Mouse (Mus musculus): ENCODE data around the gene Rtn4. TPM values are rescaled to one million over a fixed set of nuclear protein-coding genes. Genes with fewer than 3 reads are reported as not detected.

Gene Rtn4
- total RNA-seq, 2 experiments from 2014 or later: 293 to 303 TPM

DNA sequence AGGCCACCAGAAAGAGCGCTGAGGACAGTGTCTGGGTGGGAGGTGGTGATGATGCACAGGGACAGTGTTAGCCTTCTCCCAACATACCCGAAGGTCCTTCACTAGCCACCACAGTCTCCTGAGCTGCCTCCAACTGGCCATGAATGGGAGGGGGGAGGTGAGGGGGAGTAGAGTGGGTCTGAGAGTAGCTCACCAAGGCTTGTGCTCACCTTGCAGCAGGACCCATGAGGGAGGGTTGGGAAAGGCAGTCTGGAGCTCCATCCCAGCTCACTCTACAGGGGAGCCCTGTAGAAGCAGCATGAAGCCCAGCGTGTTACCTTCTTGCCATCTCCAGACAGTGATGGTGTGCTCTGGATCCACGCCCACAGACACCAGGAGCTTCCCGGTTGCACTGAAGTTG is 65.9 kb downstream of the Rtn4 start:
- DNase-seq (ENCODE audit: low spot score in 2 of 2): no peak

DNA sequence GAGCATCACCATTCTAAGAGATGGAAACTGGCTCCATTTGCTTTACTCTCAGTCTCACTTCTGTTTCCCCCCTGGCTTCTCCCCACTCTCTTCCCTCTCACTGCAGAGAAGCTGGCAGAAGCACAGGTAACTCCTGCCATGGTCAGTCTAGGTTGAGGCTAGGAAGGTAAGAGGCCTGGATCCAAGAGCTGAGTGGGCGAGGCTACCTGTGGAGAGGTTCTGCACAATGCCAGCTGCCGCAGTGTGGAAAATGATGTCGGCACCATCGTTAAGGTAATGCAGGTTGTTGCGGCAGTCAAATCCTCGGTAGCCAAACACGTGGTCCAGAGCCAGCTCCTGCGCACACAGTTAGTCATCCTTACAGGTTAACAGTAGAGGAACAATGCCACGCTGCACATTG is 68.6 kb downstream of the Rtn4 start:
- no peak for DNase-seq (ENCODE audit: low spot score in 2 of 2)

DNA sequence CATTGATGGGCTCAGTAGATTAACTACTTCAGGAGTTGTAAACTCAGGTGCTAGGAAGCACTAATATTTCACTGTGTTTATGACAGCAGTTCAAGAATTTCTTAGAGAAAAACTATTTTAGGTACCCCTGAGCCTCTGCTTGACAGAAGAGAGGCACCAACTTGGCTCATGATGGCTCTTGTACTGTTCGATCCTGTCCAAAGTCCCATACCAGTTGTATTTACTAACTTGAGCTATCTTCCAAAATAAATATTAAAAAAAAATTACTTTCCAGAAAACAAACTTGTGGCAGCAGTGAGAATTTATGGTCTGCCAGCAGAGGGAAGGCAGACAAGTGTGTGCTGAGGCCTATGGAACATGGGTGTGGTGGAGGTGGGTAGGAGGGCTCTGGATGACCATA is 70.0 kb downstream of the Rtn4 start:
- no peak for DNase-seq (ENCODE audit: low spot score in 2 of 2)

DNA sequence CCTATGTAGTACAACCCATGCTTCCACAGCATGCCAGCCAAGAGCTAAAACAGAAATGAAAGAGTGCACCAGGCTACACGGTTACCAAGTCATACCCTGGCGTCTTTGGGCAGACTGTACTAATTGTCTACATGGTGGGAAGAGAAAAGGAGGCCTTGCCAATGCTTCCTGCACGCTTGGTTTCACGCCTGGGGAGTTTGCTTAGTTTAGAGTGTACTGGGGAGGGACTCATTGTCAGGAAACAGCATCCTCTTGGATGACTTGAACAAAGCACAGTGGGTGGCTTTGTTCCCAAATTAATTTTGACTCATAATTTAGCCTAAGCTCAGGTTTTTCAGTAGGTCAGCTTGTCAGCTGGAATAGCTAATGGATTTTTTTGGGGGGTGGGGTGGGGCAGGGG is 72.3 kb downstream of the Rtn4 start:
- no peak for DNase-seq (ENCODE audit: low spot score in 2 of 2)

DNA sequence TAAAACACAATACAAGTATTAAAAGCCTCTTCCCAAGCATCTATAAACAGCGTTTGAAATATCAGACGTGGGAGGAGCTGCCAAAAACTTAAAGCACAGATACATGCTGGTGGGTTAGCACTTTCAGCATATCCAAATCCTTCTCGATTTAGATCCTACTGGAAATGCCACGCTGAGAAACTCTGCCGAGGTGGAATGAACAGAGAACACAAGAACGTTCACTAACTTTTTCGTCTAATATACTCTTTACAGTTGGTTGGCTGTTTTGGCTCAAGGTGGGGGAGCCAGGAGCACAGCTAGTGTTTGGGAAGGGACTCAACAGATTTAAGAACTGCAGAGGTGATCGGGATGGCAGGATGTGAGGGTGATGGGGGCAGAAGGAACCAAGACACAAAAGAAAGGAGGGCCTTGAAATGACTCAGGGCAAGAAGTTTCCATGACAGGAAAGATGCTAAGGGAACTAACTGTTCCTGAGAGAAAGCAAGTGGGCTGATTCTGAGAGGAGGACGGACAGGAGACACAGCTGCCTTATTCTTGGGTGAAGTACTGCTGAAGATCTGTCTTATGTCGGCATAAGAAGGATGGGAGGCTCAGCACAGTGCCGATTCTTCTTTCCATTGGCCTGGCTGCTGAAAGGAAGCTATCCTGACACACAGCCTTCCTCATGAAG is 73.7 kb downstream of the Rtn4 start:
- DNase-seq (ENCODE audit: low spot score in 2 of 2): no peak

DNA sequence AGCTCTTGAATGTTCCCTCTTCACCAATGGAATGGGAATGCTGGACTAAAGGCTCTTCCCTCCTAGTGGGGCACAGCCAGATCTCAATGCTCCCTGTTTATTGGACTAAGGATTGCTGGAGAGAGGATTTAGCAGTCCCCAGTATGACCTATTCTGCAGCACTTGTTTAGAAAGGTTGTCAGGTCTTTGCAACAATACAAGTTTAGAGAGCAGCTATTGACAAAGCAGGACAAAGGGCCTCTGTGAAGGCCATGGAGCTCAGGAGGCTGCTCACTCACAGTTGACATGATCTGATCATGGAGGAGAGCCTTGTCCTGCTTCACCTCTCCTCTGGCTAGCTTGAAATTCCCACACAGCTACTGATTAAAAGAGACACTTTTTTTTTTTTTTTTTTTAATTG is 75.8 kb downstream of the Rtn4 start:
- no peak for DNase-seq (ENCODE audit: low spot score in 2 of 2)

DNA sequence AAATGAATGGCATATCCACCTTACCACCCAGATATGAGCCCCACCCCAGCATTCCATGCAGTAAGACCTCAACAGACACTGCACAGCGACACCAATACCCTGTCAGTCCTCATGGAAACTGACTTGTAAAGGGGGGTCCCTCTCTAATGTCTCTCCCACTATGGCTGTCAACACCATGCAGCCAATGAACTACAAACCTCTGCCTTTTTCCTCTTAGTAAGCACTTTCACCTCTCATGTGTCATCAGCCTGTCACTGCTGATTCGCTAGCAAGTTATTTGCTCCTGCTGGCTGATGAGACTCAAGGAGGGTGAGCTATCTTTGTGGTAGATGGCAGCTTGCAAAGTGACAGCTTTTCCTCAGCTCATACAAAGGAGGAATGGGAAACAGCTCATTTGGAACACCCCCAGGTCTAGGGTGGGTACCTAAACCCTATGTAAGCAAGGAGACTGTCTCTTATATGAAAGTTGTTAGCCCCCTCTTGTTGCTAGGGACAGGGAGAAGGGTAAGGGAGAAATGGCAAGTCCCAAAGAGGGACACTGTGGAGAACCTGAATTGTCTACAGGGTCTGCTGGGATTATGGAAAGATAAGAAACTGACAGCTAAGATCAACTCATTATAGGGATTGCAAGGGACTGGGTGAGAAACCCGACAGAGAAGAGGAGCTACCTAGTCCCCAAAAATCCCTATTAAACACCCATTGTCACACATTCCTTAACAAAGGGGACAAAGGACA is 78.1 kb downstream of the Rtn4 start:
- DNase-seq (ENCODE audit: low spot score in 2 of 2): no peak

DNA sequence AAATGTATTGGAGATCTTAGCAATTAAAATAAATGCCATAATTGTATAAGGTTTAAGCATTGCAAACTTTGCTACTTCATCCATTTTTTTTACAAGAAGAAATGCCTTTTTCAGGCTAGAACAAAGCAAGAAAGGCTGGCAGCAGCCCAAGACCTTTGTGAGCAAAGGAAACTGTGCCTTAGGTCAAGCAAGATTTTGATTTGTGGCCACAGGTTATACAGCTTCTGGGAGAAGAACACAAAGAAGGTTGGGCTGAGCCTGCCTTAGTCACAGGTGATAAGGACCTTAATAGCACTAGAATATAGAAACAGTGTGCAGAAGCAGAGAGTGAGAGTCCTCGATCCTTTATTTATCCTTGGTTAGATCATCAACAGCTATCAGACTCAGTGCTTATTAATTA is 79.5 kb downstream of the Rtn4 start:
- no peak for DNase-seq (ENCODE audit: low spot score in 2 of 2)

DNA sequence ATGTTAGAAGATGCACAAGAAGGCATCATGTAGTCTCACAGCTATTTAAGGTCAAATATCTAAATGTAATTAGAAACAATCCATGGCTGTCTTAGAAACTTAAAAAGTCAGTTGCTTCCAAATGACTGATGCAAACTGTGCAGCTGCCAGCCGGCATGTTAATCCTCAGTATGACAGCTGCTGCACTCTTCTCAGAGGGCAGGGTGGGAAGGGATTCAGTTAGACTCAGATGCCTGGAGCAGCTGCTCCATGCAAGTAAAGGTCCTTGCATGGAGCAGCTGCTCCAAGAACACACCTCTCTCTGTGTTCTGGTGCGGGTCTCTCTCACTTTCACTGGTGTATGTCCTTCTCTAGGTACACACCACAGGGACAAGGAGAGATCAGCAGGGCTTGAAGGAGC is 81.5 kb downstream of the Rtn4 start:
- no peak for DNase-seq (ENCODE audit: low spot score in 2 of 2)

DNA sequence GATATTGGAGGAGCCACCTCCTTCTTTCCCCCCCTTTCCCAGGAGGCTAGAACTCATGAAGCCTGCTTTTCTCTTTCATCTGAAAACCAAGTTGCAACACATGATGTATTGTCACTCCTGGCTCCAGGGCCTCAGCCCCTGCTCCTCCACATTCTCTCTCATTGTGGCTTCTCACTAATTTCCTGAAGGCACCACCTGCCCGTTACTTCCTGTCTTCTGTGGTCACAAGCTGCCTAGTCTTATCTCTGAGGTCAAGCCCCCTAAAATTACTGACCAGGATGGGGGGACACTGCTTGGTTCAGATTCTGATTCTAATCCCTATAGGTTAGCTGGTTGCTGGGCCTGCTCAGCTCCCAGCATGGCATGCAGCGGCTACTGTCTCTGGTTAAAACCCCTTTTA is 82.0 kb downstream of the Rtn4 start:
- DNase-seq (ENCODE audit: low spot score in 2 of 2): no peak

DNA sequence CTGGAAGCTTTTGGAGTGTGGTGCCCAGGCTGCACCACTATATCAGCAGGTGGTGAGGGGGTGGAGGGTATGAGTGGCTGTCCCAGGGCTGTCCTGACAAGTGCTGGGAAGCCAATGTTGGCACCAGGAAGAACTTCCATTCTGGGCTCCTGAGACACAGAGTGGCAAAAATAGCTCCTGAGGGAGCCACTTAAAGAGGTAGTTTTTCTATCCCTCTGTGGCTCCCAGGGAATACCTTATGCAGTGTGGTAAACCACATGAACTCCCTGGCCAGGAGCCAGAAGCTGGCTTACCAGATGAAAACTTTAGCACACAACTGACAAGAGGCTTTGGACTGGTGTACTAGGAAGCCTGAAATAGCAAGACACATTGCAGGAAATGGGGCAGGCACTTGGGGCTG is 85.2 kb downstream of the Rtn4 start:
- DNase-seq (ENCODE audit: low spot score in 2 of 2): no peak

DNA sequence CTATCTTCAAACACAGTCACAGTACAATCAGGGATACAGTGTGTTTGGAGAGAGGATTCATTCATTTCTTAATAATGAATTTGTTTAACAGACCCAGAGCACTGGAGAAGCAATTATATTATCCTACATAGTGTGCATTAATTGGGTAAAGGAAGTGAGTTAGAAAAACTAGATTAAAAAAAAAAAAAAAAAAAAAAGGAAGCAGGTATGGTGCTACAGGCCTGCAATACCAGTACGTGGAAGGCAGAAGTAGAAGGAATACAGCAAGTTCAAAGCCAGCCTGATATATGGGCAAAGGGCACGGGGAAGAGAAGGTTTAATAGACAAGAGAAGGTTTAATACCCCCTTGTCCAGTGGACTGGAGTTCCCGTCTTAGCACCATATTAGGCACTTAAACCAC is 86.2 kb downstream of the Rtn4 start:
- no peak for DNase-seq (ENCODE audit: low spot score in 2 of 2)

DNA sequence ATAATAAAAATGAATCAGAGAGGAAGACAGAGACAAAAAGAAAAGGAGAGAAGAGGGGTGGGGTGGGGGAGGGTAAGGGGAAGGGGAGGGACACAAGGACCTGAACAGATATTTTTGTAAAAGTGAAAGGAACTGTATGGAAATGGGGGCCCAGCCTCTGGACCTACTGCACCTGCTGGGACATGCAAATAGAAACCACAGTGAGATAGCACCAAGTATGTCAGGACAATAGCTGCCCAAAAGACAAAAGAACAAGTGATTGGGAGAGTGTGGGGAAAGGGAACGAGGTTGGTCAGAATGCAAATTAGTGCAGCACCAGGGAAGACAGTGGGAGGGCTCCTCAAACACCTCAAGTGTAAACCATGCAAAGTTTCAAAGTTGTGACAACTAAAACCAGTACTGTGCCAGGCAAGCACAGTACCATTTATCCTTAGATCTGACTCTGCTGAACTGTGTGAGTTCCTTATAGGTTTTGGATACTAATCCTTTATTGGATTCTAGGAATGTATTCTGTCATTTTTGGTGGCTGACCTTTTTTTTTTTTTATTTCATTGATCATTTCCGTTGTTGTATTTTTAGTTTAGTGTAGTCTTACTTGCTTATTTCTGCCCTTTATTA is 86.8 kb downstream of the Rtn4 start:
- DNase-seq (ENCODE audit: low spot score in 2 of 2): no peak

DNA sequence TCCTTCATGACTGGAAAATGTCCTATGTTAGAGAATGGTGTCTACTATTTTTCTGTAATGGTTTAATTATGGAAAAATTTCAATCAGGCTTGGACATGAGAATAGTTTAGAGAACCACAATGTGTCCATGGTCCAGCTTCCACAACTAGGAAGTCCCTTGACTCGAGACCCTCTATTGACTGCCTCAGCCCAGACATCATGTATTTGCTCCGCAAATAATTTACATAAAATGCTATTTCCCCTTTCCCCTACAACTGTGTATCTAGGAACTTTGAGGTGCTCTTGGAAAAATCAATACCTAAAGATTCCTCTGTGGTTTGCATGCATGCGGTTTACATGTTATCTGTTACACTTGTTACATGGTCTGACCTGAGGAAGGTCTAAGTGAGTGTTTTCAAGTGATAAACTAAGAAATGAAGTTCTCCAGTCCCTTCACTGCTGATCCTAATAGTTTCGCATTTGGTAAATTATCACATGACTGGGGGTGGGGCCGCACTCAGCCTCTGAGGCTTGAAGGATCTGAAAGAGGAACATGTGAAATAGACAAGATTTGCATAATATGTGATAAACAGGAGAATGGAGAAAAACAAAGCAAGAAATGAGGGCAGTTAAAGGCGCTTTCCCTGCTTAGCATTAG is 94.0 kb downstream of the Rtn4 start:
- no peak for DNase-seq (ENCODE audit: low spot score in 2 of 2)

DNA sequence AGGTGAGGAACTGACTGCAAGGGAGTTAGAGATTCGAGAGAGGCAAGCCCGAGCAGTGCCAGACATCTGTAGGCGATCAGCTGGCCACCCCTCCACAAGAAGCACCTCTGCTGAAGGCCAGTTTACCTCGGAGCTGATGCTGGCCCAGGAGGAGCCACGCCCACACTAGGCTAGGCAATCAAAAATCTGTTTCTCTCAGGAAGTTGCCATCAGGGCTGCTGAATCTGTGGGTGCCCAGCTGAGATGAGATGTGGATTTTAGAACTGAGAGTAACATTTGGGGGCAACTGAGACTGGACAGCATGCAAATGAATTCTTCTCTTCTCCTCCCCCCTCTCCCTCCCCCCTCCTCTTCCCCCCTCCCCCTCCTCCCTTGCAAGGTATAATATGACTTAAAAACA is 94.7 kb downstream of the Rtn4 start:
- no peak for DNase-seq (ENCODE audit: low spot score in 2 of 2)

DNA sequence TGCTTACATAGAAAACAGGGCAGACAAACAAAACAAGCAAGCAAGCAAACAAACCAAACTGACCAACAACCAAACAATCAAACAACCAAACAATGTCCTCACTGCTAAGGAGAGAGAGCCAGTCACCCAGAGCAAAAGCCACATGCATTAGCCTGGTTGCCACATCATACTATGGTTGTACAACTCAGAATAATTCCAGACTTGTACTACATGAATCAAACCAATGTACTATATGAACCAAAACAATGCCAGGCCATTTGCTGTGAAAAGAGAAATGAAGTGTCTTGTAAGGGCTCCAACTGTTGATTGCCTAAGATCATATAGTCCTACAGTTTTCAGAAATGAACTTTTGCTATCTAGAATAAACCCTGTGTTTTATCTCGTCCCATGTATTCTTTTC is 95.8 kb downstream of the Rtn4 start:
- DNase-seq (ENCODE audit: low spot score in 2 of 2): no peak

DNA sequence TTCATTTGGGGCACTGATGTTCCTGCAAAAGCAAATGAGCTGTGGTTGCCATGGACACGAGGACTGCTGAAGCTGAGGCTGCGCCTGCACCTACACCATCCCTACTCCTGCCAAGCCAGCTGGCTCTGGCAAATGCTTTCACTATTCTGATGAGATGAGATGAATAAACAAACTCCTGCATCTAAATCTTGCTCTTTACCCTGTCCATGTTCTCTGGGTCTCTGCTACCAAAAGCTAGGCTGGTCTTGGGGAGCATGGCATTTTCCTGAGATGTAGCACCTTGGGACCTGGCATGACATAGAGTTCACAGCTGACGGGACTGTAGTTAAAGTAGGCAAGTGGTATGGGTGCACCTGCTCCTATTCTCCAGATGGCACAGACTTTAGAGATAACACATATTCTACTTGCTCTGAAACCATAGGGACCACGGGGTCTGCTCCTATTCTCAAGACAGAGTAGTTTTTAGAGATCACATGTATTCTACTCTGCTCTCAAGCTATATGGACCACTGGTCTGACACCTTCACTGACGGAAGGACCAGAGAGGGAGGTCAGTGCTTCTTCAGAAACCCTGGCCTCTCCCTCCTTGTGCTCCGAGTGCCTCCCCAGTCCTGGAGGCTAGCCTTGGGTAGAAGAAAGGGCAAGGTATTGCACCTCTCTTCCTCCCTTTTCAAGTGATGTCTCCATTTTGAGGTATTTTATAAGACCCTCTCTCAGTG is 96.3 kb downstream of the Rtn4 start:
- DNase-seq (ENCODE audit: low spot score in 2 of 2): no peak

DNA sequence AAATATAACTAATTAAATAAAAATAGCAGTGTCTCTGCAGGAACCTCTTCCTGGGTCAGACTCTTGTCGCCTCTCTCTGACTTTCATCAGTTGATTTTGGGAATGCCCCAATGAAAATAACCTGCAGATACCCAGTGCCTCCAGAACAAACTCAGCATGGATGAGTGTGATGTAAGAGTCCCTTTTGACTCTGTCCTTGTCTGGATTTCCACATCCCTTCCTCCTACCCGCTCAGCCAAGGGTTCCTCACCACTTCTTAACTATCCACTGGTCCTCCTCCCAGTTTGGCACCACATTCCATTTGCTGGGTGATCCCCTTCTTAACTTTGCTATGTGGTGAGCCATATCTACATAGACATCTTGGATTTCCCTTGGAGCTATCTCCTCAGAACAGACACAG is 98.0 kb downstream of the Rtn4 start:
- no peak for DNase-seq (ENCODE audit: low spot score in 2 of 2)
